Comparison of ENCODE assay signal across 7 mouse cellular contexts in the genomic region with DNA sequence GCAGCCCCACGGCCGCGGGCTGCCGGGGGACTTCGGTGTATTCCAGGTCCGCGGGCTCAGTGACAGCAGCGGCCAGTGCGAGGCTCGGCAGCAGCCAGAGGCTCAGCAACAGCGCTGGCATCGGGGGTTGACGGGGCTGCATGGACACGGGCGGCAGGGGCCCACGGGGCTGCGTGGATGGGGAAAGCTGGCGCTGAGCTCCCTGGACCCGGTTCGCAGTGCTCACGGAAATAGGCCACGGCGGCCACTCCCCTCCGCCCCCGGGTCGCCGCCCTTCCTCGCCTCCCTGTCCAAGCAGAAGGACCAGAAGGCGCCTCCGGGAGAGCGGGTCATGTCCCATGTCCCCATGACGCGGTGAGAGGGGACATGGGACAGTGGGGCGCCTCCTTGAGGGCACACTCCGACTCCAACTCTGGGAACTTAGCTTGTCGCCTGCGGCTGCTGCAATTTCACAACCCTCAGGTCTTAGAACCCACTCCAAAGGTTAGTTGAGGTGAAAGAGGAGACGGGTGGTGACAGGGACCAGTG. TPM values are rescaled to one million over a fixed set of nuclear protein-coding genes. Genes with fewer than 3 reads are reported as not detected.
DNase-seq lines count a peak whose midpoint lies in the region; ATAC-seq and TF ChIP-seq lines count a peak whose summit lies in the region.

A gene (minus strand): TSS at position 250 of the 528 bp plus-strand sequence.

- peak within 1 kb of the TSS; percentile 98 for H3K4me2 ChIP-seq in heart, embryonic 11.5 days
- H3K4me2 ChIP-seq in stomach, postnatal 0 days (replicated peaks; ENCODE audit: low read depth): peak within 1 kb of the TSS; percentile 91

- peak within 1 kb of the TSS; percentile 41 for H3K4me3 ChIP-seq in spleen, adult 2 months (ENCODE audit: extremely low read depth, insufficient read depth, insufficient read length)
- H3K4me3 ChIP-seq in embryonic facial prominence, embryonic 10.5 days: peak within 1 kb of the TSS; percentile 72
- H3K4me3 ChIP-seq in heart, embryonic 11.5 days (ENCODE audit: low read depth, low read length): peak within 1 kb of the TSS; percentile 57
- peak within 1 kb of the TSS; percentile 46 for H3K4me3 ChIP-seq in stomach, postnatal 0 days (ENCODE audit: low read depth, low read length)

- TF ChIP-seq CTCF in spleen, adult 2 months (IDR thresholded peaks at IDR 0.05; ENCODE audit: extremely low read depth, insufficient read depth, insufficient read length, insufficient replicate concordance): no peak
- TF ChIP-seq CTCF in stomach, postnatal 0 days (IDR thresholded peaks at IDR 0.05; ENCODE audit: low read depth): peak; percentile 35

- peaks cover 11% of the 10 kb centered on the region for H3K27me3 ChIP-seq in spleen, adult 2 months (ENCODE audit: control insufficient read depth, insufficient read depth, low read length)
- H3K27me3 ChIP-seq in embryonic facial prominence, embryonic 10.5 days (replicated peaks; ENCODE audit: low read depth, poor library complexity, severe bottlenecking): peaks cover 43% of the 10 kb centered on the region
- peaks cover 17% of the 10 kb centered on the region for H3K27me3 ChIP-seq in heart, embryonic 11.5 days (ENCODE audit: control insufficient read depth, insufficient read depth, low read length)
- H3K27me3 ChIP-seq in stomach, postnatal 0 days (ENCODE audit: control insufficient read depth, insufficient read depth, low read length): no peaks in the 10 kb centered on the region

- TF ChIP-seq EP300 in stomach, postnatal 0 days (optimal IDR thresholded peaks at IDR 0.05): no peak

- DNase-seq in spleen, adult 2 months (ENCODE audit: low read depth in 1 of 2, low spot score in 2 of 2): peak in 1 of 2 experiments; percentile 12
- DNase-seq in spleen, adult 12 weeks (ENCODE audit: low spot score): no peak
- DNase-seq in embryonic facial prominence, embryonic 10.5 days (ENCODE audit: low spot score): peak; percentile 51
- peak; percentile 19 for DNase-seq in kidney, postnatal 14 days
- DNase-seq in lung, postnatal 4 days: peak; percentile 46 to 50
- DNase-seq in stomach, postnatal 0 days (ENCODE audit: low spot score): peak; percentile 22

- peak; percentile 59; the same call in 1 of the 2 replicates for ATAC-seq in heart, embryonic 11.5 days (replicated peaks; ENCODE audit: insufficient number of reproducible peaks, low FRiP score, low TSS enrichment)
- peak; percentile 40; the same call in 1 of the 2 replicates for ATAC-seq in stomach, postnatal 0 days (ENCODE audit: low FRiP score, low TSS enrichment)

- peaks cover 8% of the 10 kb centered on the region for H3K4me1 ChIP-seq in spleen, adult 2 months (ENCODE audit: control insufficient read depth, insufficient read depth, insufficient read length)
- peaks cover 11% of the 10 kb centered on the region for H3K4me1 ChIP-seq in embryonic facial prominence, embryonic 10.5 days
- H3K4me1 ChIP-seq in heart, embryonic 11.5 days (ENCODE audit: control insufficient read depth, insufficient read depth, low read length): no peaks in the 10 kb centered on the region
- H3K4me1 ChIP-seq in stomach, postnatal 0 days (replicated peaks; ENCODE audit: control insufficient read depth, insufficient read depth): no peaks in the 10 kb centered on the region

- no peak within 1 kb of the TSS for H3K27ac ChIP-seq in spleen, adult 2 months (ENCODE audit: insufficient read depth, low read length)
- H3K27ac ChIP-seq in embryonic facial prominence, embryonic 10.5 days (replicated peaks): peak within 1 kb of the TSS; percentile 57
- no peak within 1 kb of the TSS for H3K27ac ChIP-seq in heart, embryonic 11.5 days (ENCODE audit: low read depth, low read length)
- H3K27ac ChIP-seq in stomach, postnatal 0 days (replicated peaks): no peak within 1 kb of the TSS

- H3K36me3 ChIP-seq in spleen, adult 2 months (ENCODE audit: control insufficient read depth, insufficient read depth, low read length): no peaks in the 10 kb centered on the region
- no peaks in the 10 kb centered on the region for H3K36me3 ChIP-seq in embryonic facial prominence, embryonic 10.5 days (replicated peaks)
- no peaks in the 10 kb centered on the region for H3K36me3 ChIP-seq in heart, embryonic 11.5 days (ENCODE audit: control insufficient read depth, insufficient read depth, low read length)
- no peaks in the 10 kb centered on the region for H3K36me3 ChIP-seq in stomach, postnatal 0 days (ENCODE audit: control insufficient read depth, insufficient read depth, low read length)

- H3K9ac ChIP-seq in heart, embryonic 11.5 days (ENCODE audit: low read depth, low read length): peak within 1 kb of the TSS; percentile 65
- H3K9ac ChIP-seq in stomach, postnatal 0 days (ENCODE audit: low read length): peak within 1 kb of the TSS; percentile 56

- H3K9me3 ChIP-seq in embryonic facial prominence, embryonic 10.5 days: no peaks in the 10 kb centered on the region
- no peaks in the 10 kb centered on the region for H3K9me3 ChIP-seq in heart, embryonic 11.5 days (replicated peaks; ENCODE audit: control insufficient read depth, low read length)
- H3K9me3 ChIP-seq in stomach, postnatal 0 days (ENCODE audit: control insufficient read depth, low read length): no peaks in the 10 kb centered on the region

- no peak for TF ChIP-seq POLR2A in spleen, adult 2 months (IDR thresholded peaks at IDR 0.05; ENCODE audit: low read depth, low read length)

- WGBS in spleen, adult 2 months: 3% methylated on average over 38 of the region's 38 CpGs
- 2% methylated on average over 38 of the region's 38 CpGs for WGBS in embryonic facial prominence, embryonic 10.5 days
- WGBS in heart, embryonic 11.5 days (ENCODE audit: insufficient replicate concordance): 3% methylated on average over 34 of the region's 38 CpGs
- 2% methylated on average over 24 of the region's 38 CpGs for WGBS in stomach, postnatal 0 days

RNA-seq across cellular contexts. Expression of the gene that starts here (rescaled TPM):
- polyA plus RNA-seq in spleen, adult 2 months (2012; rRNA removed): 0.68 and 1.5 TPM in 2 replicates
- 2.0 and 4.3 TPM in 2 replicates for polyA plus RNA-seq in embryonic facial prominence, embryonic 10.5 days (2016; fragmentation: Nextera tagmentation; extraction: Ambion mirVana)
- 0.89 and 1.7 TPM in 2 replicates for polyA plus RNA-seq in heart, embryonic 11.5 days (2014; fragmentation: Nextera tagmentation; extraction: Ambion mirVana)
- polyA plus RNA-seq in stomach, postnatal 0 days (2015; fragmentation: Nextera tagmentation; extraction: Ambion mirVana): 3.1 and 3.9 TPM in 2 replicates
